ENCODE assay signal across 14 mouse cellular contexts in genomic region chr10:76391166-76391565, GRCm38 (mm10). TPM values are rescaled to one million over a fixed set of nuclear protein-coding genes. Genes with fewer than 3 reads are reported as not detected.
DNase-seq lines count a peak whose midpoint lies in the region.
"Had no signal": no experiment of that assay in that cellular context is flagged by ENCODE, and none has a peak within 500 bp of the region (broad histone marks: within the 10 kb centered on the region; RNA-seq: fewer than 3 reads in every experiment).

No protein-coding gene starts in this region.

- peak; percentile 26 to 31 for DNase-seq in cerebellum, adult 18-20 months
- DNase-seq in cerebellum, postnatal 4 days (ENCODE audit: low spot score in 2 of 2) = no peak
- peak; percentile 24 for DNase-seq in cerebellum, adult 9-11 months
- DNase-seq in cerebellum, postnatal 25 days = no peak
- peak; percentile 24 to 25 for DNase-seq in heart, adult 18-20 months
- no peak for DNase-seq in heart, postnatal 25 days (ENCODE audit: low spot score)
- DNase-seq in yolk sac, embryonic 10.5 days (ENCODE audit: low spot score) = no peak
- DNase-seq: adrenal gland, adult 8-10 months; adrenal gland, postnatal 25 days; gastrocnemius, postnatal 25 days had no signal

- intact Hi-C loops in heart, postnatal 25 days (cut with DNase I) = no loop called here

RNA-seq across cellular contexts. Expression of gene Dip2a, which starts 46.1 kb away (rescaled TPM):
- total RNA-seq in heart, adult 18-20 months (2021) = 1 to 10 TPM; 7.6 to 7.8 TPM
- 10 to 100 TPM; 12.5 TPM for total RNA-seq in heart, postnatal 25 days (2021)

RNA-seq across cellular contexts. Expression of gene AC141477.1, which starts 49.1 kb away (rescaled TPM):
- total RNA-seq in heart, adult 18-20 months (2021) = not detected
- not detected for total RNA-seq in heart, postnatal 25 days (2021)
- total RNA-seq: adrenal gland, postnatal 25 days; ES-E14; gastrocnemius, postnatal 25 days; heart, postnatal 14 days; hematopoietic stem cell, adult 5-6 weeks had no signal

RNA-seq across cellular contexts. Expression of gene Pcnt, which starts 51.4 kb away (rescaled TPM):
- 10 to 100 TPM; 37.5 to 55.8 TPM for total RNA-seq in heart, adult 18-20 months (2021)
- 10 to 100 TPM; 38.1 to 47.4 TPM for total RNA-seq in heart, postnatal 25 days (2021)

RNA-seq across cellular contexts. Expression of gene 2610028H24Rik, which starts 57.7 kb away (rescaled TPM):
- under 1 TPM in 1 of 2 experiments, not detected in 1; 0.62 TPM for total RNA-seq in heart, adult 18-20 months (2021)
- total RNA-seq in heart, postnatal 25 days (2021) = under 1 TPM in 1 of 2 experiments, not detected in 1; 0.26 TPM
- total RNA-seq: adrenal gland, adult 8-10 months; adrenal gland, postnatal 25 days; granulocyte monocyte progenitor cell, adult 5-6 weeks; hematopoietic stem cell, adult 5-6 weeks had no signal

Comparison
In these comparisons a context has a peak if more than half of its experiments do, and no peak if none do; other contexts are left out.
1. DNase-seq: peak in cerebellum, adult 18-20 months (2 of 2), cerebellum, adult 9-11 months (single experiment) and heart, adult 18-20 months (2 of 2); none in cerebellum, postnatal 4 days (0 of 2), cerebellum, postnatal 25 days (0 of 2), heart, postnatal 25 days (single experiment) and yolk sac, embryonic 10.5 days (single experiment).